Mouse (Mus musculus) forebrain, embryonic 13.5 days (tissue): ENCODE data around the gene Sphk1. TPM values are rescaled to one million over a fixed set of nuclear protein-coding genes. Genes with fewer than 3 reads are reported as not detected.

Experiments
- ATAC-seq: fragments of 200-750 bp; cut with Nextera tagmentation; 2 replicates; pipeline ENCODE4 v1.8.0; 2017
- H3K27ac ChIP-seq: fragments of 300-500 bp; sonication (generic); 2 replicates; pipeline ENCODE4 v1.5.1; 2015; ENCODE audit warnings: inconsistent platforms, mild to moderate bottlenecking, moderate library complexity
- H3K27me3 ChIP-seq: fragments of 300-500 bp; sonication (generic); 2 replicates; pipeline ENCODE4 v1.6.1; 2015; ENCODE audit warnings: mild to moderate bottlenecking, inconsistent platforms
- H3K36me3 ChIP-seq: fragments of 300-500 bp; sonication (generic); 2 replicates; pipeline ENCODE4 v1.6.1; 2015; ENCODE audit warnings: mild to moderate bottlenecking, inconsistent platforms; ENCODE audit not compliant: poor library complexity, severe bottlenecking
- H3K4me1 ChIP-seq: fragments of 300-500 bp; sonication (generic); 2 replicates; pipeline ENCODE4 v1.6.1; 2015; ENCODE audit warnings: inconsistent platforms
- H3K4me2 ChIP-seq: fragments of 300-500 bp; sonication (generic); 2 replicates; pipeline ENCODE4 v1.6.1; 2015; ENCODE audit warnings: inconsistent platforms, mild to moderate bottlenecking, moderate library complexity
- H3K4me3 ChIP-seq: fragments of 300-500 bp; sonication (generic); 2 replicates; pipeline ENCODE4 v1.5.1; 2015; ENCODE audit warnings: mild to moderate bottlenecking, inconsistent platforms
- H3K9ac ChIP-seq: fragments of 300-500 bp; sonication (generic); 2 replicates; pipeline ENCODE4 v1.6.1; 2015; ENCODE audit warnings: mild to moderate bottlenecking, inconsistent platforms
- H3K9me3 ChIP-seq: fragments of 300-500 bp; sonication (generic); replicated peaks from 2 replicates; pipeline ENCODE4 v1.6.1; 2016; ENCODE audit warnings: inconsistent platforms
- WGBS: fragments of 180-500 bp; shearing (Covaris S2); methylation state at CpG from one replicate; pipeline ENCODE4 v1.1.7; 2015; 5-methylcytosine and 5-hydroxymethylcytosine counted together
- polyA plus RNA-seq: library from polyadenylated mRNA; unstranded; fragments of >200 nt; fragmentation: Nextera tagmentation; extraction: Ambion mirVana; gene quantifications from 2 replicates; pipeline ENCODE4 v1.2.1, GENCODE M21; 2015

The Sphk1 gene
- polyA plus RNA-seq, 1 experiment from 2014 or later, result 0.98 TPM

DNA sequence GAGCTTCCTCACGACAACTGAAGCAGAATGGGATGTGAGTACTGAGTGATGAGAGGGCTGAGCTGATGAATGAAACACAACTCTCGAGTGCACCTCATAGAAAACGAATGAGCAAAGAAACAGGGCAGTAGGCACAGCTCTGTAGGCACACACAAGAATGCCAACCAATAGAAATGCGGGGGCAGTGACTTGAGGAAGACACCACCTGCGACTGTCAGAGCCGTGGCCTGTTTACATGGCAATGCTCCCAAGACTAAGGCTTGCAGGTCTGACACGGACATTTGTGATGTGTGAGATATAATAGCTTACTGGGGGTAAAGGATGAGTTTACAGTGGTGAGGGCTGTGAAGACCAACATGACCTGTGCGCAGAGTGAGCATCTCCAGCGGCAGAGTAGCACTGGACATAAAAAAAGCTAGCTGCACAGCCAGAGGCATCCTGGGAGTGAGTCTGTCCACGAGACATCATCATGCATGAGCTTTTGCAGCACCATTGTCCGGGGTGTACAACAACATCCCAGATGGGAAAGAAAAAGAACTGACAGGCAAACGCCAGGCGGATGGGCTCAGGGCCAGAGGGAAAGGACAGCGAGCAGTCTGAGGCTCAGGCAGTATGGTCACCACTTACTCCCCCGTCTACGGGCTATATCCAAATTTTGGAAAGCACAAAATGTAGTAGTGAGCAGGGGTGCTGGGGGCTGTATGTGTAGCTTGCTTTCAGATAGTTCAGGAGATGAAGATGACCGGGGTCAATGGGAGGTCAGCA, 16.8 kb downstream of the Sphk1 start:
- Histone ChIP-seq H3K27ac (no peak overlapping the region), H3K27me3 (no peaks in the 10 kb centered on the region), H3K9me3 (no peaks in the 10 kb centered on the region), H3K9ac (no peak overlapping the region), H3K36me3 (peaks cover 57% of the 10 kb centered on the region), H3K4me1 (no peaks in the 10 kb centered on the region), H3K4me2 (no peak overlapping the region), H3K4me3 (no peak overlapping the region)
- no peak for ATAC-seq
- 84% methylated on average over 17 of the region's 17 CpGs for WGBS

DNA sequence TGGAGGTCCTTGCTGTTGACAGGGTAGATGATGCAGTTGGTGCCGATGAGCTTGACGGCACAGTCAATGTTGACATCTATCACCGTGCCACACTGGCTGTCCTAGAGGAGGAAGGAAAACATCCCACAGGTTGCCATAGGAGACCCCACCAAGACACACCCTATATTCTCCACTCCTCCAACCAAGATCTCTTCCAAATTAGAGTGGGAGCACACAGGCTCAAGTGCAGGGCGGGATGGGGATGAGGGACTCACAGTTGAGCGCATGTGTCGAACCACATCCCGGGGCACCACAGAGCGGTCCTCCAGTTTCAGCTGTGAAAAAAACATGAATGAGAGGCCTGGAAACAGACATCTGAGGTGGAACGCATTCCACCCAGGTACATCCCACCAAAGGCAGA, 18.1 kb downstream of the Sphk1 start:
- Histone ChIP-seq H3K27me3 (no peaks in the 10 kb centered on the region), H3K4me1 (no peaks in the 10 kb centered on the region), H3K4me2 (no peak overlapping the region), H3K27ac (no peak overlapping the region), H3K36me3 (peaks cover 44% of the 10 kb centered on the region), H3K4me3 (no peak overlapping the region), H3K9ac (no peak overlapping the region), H3K9me3 (no peaks in the 10 kb centered on the region)
- no peak for ATAC-seq
- WGBS, result 98% methylated on average over 9 of the region's 9 CpGs

DNA sequence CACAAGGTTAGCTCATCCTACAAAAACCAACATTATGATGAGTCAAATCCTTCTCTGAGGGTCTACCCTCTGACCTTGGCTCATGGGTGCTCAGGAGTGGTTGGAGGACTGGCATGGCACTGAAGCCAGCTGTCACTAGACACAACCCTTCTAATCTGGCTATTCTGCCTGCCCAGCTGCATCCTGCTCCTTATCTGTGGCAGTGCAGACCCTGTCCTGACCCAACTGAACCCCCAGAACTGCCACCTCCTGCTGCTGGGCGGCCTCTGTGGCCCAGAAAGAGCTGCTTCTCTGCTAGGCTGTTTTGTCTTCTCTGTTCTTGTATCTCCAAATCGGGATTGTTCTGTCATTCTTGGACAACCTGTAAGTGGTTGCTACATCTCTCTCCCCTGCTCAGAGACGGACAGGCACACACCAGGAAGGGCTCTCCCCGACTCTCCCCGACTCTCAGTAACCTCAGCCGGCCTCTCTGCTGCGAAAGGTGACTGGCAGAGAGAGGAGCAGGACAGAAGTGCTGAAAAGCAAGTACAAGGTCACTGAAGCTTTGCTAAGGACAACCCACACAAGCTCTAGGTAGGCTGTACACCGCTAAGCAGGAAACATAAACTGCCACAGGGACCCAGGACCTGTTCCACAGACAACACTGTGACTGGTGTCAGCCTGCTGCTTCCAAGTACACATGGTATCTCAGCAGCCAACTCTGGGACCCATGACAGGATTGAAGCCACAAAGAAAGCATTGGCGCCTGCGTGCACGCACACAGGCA, 18.7 kb downstream of the Sphk1 start:
- Histone ChIP-seq H3K4me3 (no peak overlapping the region), H3K9ac (no peak overlapping the region), H3K4me2 (no peak overlapping the region), H3K9me3 (no peaks in the 10 kb centered on the region), H3K4me1 (peaks cover 4% of the 10 kb centered on the region; the same call in 1 of the 2 replicates), H3K36me3 (peaks cover 38% of the 10 kb centered on the region), H3K27me3 (no peaks in the 10 kb centered on the region), H3K27ac (no peak overlapping the region)
- ATAC-seq, result no peak
- WGBS, result 93% methylated on average over 11 of the region's 11 CpGs

DNA sequence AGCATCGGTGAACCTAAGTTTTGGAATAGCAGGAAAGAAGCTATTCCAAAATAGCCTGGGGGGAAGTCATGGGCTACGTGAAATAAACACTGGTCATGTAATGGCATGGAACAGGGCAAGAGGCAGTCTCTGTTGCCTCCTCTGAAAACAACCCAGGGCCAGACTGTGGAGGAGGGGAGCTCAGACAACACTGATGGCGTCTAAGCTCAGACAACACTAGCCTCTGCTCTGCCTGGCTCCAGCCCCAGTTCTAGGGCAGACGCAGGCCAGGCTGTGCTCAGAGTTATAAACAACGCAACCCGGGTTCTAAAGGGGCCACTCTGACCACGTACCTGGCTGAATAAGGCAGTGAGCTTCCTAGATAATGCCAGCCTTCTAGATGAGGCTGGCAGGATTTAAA, 20.0 kb downstream of the Sphk1 start:
- H3K4me3 ChIP-seq, result no peak overlapping the region
- no peak overlapping the region for H3K9ac ChIP-seq
- no peaks in the 10 kb centered on the region for H3K27me3 ChIP-seq
- H3K4me2 ChIP-seq, result no peak overlapping the region
- ATAC-seq, result no peak
- H3K27ac ChIP-seq, result no peak overlapping the region
- 80% methylated on average over 7 of the region's 7 CpGs for whole genome bisulfite sequencing
- no peaks in the 10 kb centered on the region for H3K9me3 ChIP-seq
- H3K36me3 ChIP-seq, result peaks cover 25% of the 10 kb centered on the region
- peaks cover 14% of the 10 kb centered on the region for H3K4me1 ChIP-seq

DNA sequence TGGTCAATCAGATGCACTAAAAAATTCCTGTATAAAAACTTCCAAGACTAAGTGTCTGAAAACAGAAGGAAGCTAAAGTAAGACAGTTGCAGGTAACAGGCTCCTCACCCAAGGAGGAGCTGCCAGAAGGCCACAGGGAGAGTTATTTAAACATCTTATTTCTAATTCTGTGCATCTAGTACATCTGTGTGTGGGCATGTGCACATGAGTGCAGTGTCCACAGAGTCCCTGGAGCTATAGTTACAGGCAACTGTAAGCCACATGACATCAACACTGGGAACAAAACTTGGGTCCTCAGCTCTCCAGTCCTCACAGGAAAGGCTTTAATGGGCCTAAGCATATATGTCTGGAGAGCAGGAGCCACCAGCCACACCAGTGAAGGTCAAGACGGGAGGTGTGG, 21.5 kb downstream of the Sphk1 start:
- Histone ChIP-seq H3K9ac (no peak overlapping the region), H3K4me3 (no peak overlapping the region), H3K9me3 (no peaks in the 10 kb centered on the region), H3K4me1 (peaks cover 18% of the 10 kb centered on the region), H3K36me3 (peaks cover 12% of the 10 kb centered on the region), H3K4me2 (no peak overlapping the region), H3K27ac (no peak overlapping the region), H3K27me3 (no peaks in the 10 kb centered on the region)
- 91% methylated on average over 1 of the region's 1 CpGs for WGBS
- ATAC-seq, result no peak

DNA sequence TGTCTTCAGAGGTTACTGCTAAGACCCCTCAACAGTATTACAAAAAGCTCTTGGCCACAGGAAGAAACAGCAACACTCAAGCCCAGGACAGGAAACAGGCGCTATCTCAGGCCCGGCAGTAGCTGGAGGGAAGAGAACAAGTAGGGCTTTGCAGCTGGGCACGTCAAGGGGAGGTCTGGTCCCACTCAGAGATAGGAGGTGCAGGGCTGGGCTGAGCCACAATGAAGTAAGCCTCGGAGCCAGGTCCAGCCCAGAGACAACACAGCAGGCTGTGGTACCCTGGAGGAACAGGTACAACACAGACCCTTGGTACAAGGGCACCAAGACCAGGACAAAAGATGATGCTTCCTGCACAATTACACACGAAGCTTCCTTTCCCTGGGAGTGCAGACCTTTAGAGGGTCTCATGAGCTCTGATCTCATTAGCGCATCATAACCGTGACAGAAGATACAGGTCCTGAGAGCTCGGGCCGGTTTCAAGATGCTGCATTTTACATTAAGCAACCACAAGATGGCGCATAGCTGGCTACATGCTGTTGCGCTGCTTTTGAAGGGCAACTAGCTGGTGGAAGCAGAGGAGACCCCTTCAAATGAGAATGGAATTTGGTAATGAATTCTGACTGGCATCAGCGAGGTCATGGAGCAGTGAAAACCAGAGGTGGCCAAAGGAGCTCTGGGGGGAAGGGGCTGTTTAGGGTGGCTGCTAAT, 23.6 kb downstream of the Sphk1 start:
- WGBS, result 48% methylated on average over 12 of the region's 12 CpGs
- no peaks in the 10 kb centered on the region for H3K27me3 ChIP-seq
- H3K9ac ChIP-seq, result no peak overlapping the region
- no peak for ATAC-seq
- no peaks in the 10 kb centered on the region for H3K9me3 ChIP-seq
- H3K27ac ChIP-seq, result no peak overlapping the region
- no peak overlapping the region for H3K4me3 ChIP-seq
- H3K4me1 ChIP-seq, result peaks cover 20% of the 10 kb centered on the region
- H3K4me2 ChIP-seq, result no peak overlapping the region
- no peaks in the 10 kb centered on the region for H3K36me3 ChIP-seq

DNA sequence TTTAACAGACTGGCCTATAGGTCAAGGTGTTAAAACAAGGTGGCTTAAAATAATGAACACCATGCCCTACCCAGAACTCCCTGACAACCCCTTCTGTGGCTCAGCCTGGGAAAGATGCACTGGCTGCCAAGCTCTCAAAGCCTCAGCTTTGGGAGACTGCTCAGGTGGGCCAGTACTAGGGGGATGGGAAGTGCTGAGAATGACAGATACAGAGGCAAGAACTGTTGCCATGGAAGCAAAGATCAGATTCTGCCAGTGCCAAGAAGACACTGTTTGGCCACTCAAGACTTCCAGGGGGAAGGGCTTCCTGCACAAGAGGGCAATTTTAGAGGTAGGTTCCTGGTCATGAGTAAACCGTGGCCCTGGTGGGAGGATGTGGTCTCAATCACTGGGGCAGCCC, 24.8 kb downstream of the Sphk1 start:
- no peaks in the 10 kb centered on the region for H3K9me3 ChIP-seq
- H3K27me3 ChIP-seq, result no peaks in the 10 kb centered on the region
- 85% methylated on average over 1 of the region's 1 CpGs for WGBS
- H3K4me3 ChIP-seq, result no peak overlapping the region
- peaks cover 20% of the 10 kb centered on the region for H3K4me1 ChIP-seq
- H3K4me2 ChIP-seq, result no peak overlapping the region
- H3K36me3 ChIP-seq, result no peaks in the 10 kb centered on the region
- H3K9ac ChIP-seq, result no peak overlapping the region
- H3K27ac ChIP-seq, result 0 out of 2 replicates have a peak overlapping the region, but pooled peaks have one; percentile 20
- no peak for ATAC-seq

DNA sequence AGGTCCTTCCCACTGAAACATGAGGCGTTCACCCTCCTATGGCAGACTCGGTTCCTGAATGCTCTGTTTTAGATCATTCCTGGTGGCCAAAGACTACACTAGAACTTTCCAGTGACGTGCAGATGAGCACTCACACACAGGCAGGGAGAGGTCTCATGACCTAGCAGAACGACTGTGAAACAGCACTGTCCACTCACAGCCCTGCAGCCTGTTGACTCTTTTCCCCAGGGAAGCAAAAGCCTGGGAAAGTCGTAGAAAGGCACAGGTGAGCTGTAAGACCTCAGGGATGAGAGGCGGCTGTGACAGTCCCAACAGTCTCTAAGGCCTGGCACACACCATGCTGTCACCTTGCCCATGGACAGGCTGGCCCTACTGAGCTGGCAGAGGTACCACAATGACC, 25.6 kb downstream of the Sphk1 start:
- Histone ChIP-seq H3K4me3 (no peak overlapping the region), H3K4me1 (peaks cover 20% of the 10 kb centered on the region), H3K9me3 (no peaks in the 10 kb centered on the region), H3K27me3 (no peaks in the 10 kb centered on the region), H3K9ac (no peak overlapping the region), H3K4me2 (no peak overlapping the region), H3K27ac (no peak overlapping the region), H3K36me3 (no peaks in the 10 kb centered on the region)
- no peak for ATAC-seq
- WGBS, result 79% methylated on average over 6 of the region's 6 CpGs

DNA sequence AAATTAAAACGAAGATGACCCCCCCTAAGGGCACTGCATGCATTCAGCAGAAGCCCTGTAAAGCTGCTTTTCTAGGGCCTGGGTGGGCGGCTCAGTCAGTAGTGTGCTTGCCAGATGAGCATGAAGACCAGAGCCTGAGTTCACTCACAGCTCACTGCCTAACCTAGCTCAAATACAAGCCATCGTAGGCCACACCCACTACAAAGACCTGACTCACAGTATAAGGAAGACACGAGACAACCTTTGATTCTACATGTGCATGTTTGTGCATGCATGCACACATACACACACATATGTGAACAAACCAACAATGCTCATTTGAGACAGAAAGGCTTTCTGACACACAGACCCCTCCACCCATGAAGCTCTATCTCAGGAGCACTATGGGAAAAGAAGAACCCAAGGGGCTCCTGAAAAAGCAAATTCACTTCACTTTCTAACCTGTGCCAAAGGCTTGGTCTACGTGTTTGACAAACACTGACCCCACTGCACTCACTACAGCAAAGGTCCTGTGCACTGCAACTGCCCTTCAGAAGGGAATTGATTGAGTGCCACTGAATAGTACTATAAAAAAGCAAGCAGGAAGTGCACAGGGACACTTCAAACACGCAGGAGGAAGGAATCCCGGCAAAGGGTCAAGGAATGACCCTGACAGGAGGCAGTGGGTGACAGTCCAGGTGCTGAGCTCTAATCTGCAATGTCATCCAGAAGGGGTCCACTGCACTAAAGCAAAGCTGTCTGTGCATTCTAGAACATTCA, 34.7 kb downstream of the Sphk1 start:
- H3K27ac ChIP-seq, result no peak overlapping the region
- no peak for ATAC-seq
- H3K4me1 ChIP-seq, result peaks cover 16% of the 10 kb centered on the region
- 91% methylated on average over 7 of the region's 7 CpGs for WGBS
- no peak overlapping the region for H3K4me3 ChIP-seq
- H3K9me3 ChIP-seq, result no peaks in the 10 kb centered on the region
- no peak overlapping the region for H3K9ac ChIP-seq
- 0 out of 2 replicates have a peak, but pooled peaks cover 8% of the 10 kb centered on the region for H3K36me3 ChIP-seq
- no peaks in the 10 kb centered on the region for H3K27me3 ChIP-seq
- H3K4me2 ChIP-seq, result no peak overlapping the region

DNA sequence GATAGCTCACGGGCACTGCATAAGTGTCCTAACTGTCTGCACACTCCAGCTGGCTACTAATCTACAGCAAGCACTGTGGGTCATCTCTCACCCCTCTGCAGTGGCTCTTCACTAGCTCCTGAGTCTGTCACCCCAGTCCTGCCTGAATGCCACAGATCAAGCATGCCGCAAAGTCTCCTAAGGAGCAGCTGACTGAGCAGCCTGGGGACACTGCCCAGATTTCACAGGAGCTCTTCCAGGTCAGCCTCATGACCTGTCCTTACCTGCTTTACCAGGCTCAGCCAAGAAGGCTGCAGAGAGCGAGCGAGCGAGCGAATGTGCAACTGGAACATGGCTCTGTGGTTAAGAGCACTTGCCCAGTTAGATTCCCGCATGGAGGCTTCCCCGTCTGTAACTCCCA, 36.8 kb downstream of the Sphk1 start:
- Histone ChIP-seq H3K4me3 (no peak overlapping the region), H3K4me2 (no peak overlapping the region), H3K27ac (no peak overlapping the region), H3K36me3 (peaks cover 5% of the 10 kb centered on the region; the same call in 1 of the 2 replicates), H3K9me3 (no peaks in the 10 kb centered on the region), H3K27me3 (no peaks in the 10 kb centered on the region), H3K9ac (no peak overlapping the region), H3K4me1 (peaks cover 34% of the 10 kb centered on the region)
- 89% methylated on average over 8 of the region's 8 CpGs for WGBS
- ATAC-seq, result no peak

DNA sequence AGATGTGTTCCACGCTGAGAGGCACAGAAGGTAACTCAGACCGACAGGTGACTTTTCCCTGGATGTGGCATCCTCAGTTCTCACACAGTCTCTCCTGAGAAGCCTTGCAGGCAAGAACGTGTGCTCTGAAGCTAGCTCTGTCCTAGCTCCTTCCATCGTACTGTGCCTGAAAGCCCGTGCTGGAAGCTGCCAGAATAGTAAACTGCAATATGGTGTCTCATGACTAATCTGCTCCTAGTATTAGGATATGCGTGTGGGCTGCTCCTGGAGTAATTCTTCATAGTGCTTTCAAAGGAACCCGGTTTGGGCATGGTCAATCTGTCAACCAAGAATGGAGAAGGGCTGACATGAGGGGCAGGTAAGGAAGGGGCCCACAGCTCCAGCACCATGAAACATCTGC, 40.1 kb downstream of the Sphk1 start:
- peaks cover 64% of the 10 kb centered on the region for H3K4me1 ChIP-seq
- ATAC-seq, result no peak
- H3K27me3 ChIP-seq, result no peaks in the 10 kb centered on the region

More for the DNA sequence above, 40.1 kb downstream of the Sphk1 start:
- WGBS, result 87% methylated on average over 7 of the region's 7 CpGs
- no peaks in the 10 kb centered on the region for H3K9me3 ChIP-seq
- no peak overlapping the region for H3K4me2 ChIP-seq
- H3K9ac ChIP-seq, result no peak overlapping the region
- no peak overlapping the region for H3K27ac ChIP-seq
- no peaks in the 10 kb centered on the region; the same call in 1 of the 2 replicates for H3K36me3 ChIP-seq
- H3K4me3 ChIP-seq, result no peak overlapping the region
